Mouse (Mus musculus): ENCODE data around the gene Zbtb3.
A peak's percentile ranks its signal among the peaks of the same experiment; 100 is the strongest.
"Not testable (repeated sequence)": the region's sequence is repeated elsewhere in the genome, so short reads cannot be mapped to it uniquely, and the experiment has no call there.

Gene Zbtb3

GRCm38 (mm10) chr19:8803204-8803780 is 937 bp downstream of the Zbtb3 start:
- DNase-seq (ENCODE audit: low read depth, low spot score) = no peak

GRCm38 (mm10) chr19:8803879-8804660 is 1.7 kb downstream of the Zbtb3 start:
- no peak for DNase-seq (ENCODE audit: low read depth, low spot score)

GRCm38 (mm10) chr19:8806810-8807209 is 4.5 kb downstream of the Zbtb3 start:
- no peak for DNase-seq (ENCODE audit: low read depth, low spot score)

- DNase-seq (ENCODE audit: low read depth, low spot score) = no peak
These were observed 13.5 kb downstream of the Zbtb3 start for GRCm38 (mm10) chr19:8815812-8816211.

GRCm38 (mm10) chr19:8817001-8817400 is 14.6 kb downstream of the Zbtb3 start:
- peak; percentile 70 for DNase-seq (ENCODE audit: low read depth, low spot score)

GRCm38 (mm10) chr19:8818301-8818798 is 16.0 kb downstream of the Zbtb3 start:
- DNase-seq (ENCODE audit: low read depth, low spot score) = no peak

- peak; percentile 92 for DNase-seq (ENCODE audit: low read depth, low spot score)
These were observed 16.6 kb downstream of the Zbtb3 start, which contains the start of gene Ttc9c for GRCm38 (mm10) chr19:8818801-8819595. Ttc9c (minus strand) TSS chr19:8819333.

GRCm38 (mm10) chr19:8819596-8820423 is 17.5 kb downstream of the Zbtb3 start, which contains the start of gene Hnrnpul2:
Hnrnpul2 (plus strand) TSS chr19:8820010.
- DNase-seq (ENCODE audit: low read depth, low spot score) = peak; percentile 97

GRCm38 (mm10) chr19:8820424-8820956 is 18.1 kb downstream of the Zbtb3 start:
- DNase-seq (ENCODE audit: low read depth, low spot score) = no peak

GRCm38 (mm10) chr19:8821146-8821545 is 18.8 kb downstream of the Zbtb3 start:
- no peak for DNase-seq (ENCODE audit: low read depth, low spot score)

- DNase-seq (ENCODE audit: low read depth, low spot score) = no peak
These were observed 20.3 kb downstream of the Zbtb3 start for GRCm38 (mm10) chr19:8822696-8823095.

GRCm38 (mm10) chr19:8829660-8830059 is 27.3 kb downstream of the Zbtb3 start, which contains the start of gene AC129217.1:
AC129217.1 (plus strand) TSS chr19:8829773.
- no peak for DNase-seq (ENCODE audit: low read depth, low spot score)

- DNase-seq (ENCODE audit: low read depth, low spot score) = no peak
These were observed 28.3 kb downstream of the Zbtb3 start for GRCm38 (mm10) chr19:8830664-8831063.

GRCm38 (mm10) chr19:8831262-8831661 is 28.9 kb downstream of the Zbtb3 start:
- DNase-seq (ENCODE audit: low read depth, low spot score) = no peak

GRCm38 (mm10) chr19:8832971-8833370 is 30.6 kb downstream of the Zbtb3 start:
- no peak for DNase-seq (ENCODE audit: low read depth, low spot score)

GRCm38 (mm10) chr19:8836327-8836726 is 34.0 kb downstream of the Zbtb3 start:
- not testable (repeated sequence) for DNase-seq (ENCODE audit: low read depth, low spot score)

GRCm38 (mm10) chr19:8837251-8837791 is 35.0 kb downstream of the Zbtb3 start, which contains the start of gene Bscl2:
Bscl2 (plus strand) TSS chr19:8837467.
- peak; percentile 74 for DNase-seq (ENCODE audit: low read depth, low spot score)

- DNase-seq (ENCODE audit: low read depth, low spot score) = no peak
These were observed 35.8 kb downstream of the Zbtb3 start for GRCm38 (mm10) chr19:8838041-8838730.

- DNase-seq (ENCODE audit: low read depth, low spot score) = no peak
These were observed 37.0 kb downstream of the Zbtb3 start, which contains the start of gene Gng3 for GRCm38 (mm10) chr19:8839103-8839907. Gng3 (minus strand) TSS chr19:8839194.

Data from retina, postnatal 7 days (tissue).